Mouse (Mus musculus) urinary bladder, postnatal 0 days (tissue): Measurements from ENCODE around the gene Bag6. TPM values are rescaled to one million over a fixed set of nuclear protein-coding genes. Genes with fewer than 3 reads are reported as not detected.

Experiments used
- polyA plus RNA-seq: library from polyadenylated mRNA; unstranded; fragments of >200 nt; fragmentation: Nextera tagmentation; extraction: Ambion mirVana; gene quantifications from 2 replicates; pipeline ENCODE4 v1.2.1, GENCODE M21; 2015

The Bag6 gene
- 28.9 and 35.6 TPM in 2 replicates for polyA plus RNA-seq

DNA sequence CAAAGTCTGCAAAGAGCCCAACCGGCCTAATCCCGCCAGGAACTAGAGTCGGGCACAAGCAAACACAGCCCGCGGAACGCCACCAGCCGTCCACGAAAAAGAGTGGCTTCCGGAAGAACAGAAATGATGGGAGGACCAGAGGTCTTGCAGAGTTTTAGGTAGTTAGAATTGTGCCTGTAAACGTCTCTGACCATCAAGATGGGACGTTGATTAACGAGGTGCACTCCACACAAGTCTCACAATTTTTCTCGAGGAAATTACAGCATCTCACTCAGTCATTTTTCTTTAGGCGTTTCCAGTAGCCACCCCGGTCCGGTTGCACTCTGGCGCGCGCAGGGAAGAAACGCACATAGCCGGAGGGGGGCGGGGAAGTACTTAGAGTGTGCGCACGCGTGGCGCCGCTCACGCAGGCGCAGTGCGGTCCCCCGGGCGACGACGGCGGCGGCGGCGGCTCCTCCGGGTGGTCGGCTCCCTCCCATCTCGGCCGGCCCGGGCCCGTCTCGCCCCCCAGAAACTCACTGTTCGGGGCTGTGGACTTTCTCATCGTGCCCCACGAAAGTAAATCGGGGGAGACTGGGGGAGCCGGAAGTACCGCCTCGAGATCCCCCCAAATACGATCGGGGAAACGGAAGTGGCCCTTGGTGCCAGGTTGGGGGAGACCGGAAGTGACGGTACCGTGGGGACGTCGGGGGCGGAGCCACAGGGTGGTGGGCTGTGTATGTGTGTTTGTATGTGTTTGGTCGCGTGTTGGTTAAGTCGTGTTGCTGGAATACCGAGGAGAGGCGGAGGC is at the start of gene Bag6:
Gene Bag6 (plus strand): TSS at position 378 of the 790 bp plus-strand sequence.

DNA sequence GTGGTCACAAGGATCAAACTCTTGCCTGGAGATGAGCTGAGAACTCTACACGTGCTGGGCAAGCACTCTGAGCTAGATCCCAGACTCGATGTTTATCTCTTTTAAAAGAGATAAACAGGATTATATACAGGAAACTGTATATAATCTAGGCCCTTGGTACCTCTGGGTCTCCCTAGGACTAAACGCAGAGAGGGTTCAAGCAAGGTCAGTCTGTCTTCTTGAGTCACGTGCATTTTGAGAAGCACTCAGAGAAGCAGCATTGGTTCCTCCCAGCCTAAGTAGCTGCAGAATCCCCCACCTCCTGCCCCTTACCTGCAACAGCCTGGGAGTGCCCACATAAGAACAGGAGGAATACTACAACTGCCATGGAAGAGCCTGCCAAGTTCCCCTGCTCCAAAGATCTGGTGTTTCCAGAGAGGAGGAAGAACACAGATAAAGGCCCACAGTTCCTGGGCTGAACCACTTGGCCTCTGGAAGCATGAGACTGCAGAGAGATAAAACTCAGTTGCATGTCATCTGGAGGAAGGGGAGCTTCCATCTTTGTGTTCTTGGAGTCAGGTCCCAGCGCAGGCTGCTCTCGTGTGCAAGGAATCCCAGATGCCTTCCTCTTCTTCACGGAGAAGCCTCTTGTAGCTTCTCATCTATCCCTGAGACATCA is 49.6 kb upstream of the Bag6 start, which contains the start of gene Ly6g6f:
Gene Ly6g6f (minus strand): TSS at position 403 of the 658 bp plus-strand sequence.

DNA sequence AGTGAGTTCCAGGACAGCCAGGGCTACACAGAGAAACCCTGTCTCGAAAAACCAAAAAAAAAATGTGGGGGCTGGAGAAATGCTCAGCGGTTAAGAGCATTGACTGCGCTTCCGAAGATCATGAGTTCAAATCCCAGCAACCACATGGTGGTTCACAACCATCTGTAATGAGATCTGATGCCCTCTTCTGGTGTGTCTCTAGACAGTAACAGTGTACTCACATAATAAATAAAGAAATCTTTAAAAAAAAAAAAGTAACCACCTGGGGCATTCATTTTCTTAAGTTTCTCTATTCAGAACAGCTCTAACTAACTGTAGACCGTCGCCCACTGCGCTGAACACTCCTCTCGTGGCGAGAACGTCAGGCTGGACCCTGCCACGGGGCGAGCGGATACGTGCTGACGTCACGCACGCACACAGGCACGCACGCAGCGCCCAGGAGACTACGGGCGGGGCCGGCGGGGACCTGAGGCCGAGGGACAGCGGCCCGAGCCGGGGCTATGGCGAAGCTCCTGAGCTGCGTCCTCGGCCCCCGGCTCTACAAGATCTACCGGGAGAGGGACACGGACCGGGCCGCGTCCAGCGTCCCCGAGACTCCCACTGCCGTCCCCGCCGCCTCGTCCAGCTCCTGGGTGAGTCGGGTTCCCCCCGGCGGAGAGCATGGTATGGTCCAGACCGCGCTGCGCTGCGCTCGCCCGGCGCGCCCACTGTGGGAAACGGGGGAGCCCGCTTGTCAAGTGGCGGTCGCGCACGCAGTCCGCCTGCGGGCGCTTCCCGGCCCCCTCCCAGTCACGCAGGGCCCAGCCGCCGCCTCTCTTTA is 45.9 kb upstream of the Bag6 start, which contains the start of gene Abhd16a:
Gene Abhd16a (plus strand): TSS at position 439 of the 820 bp plus-strand sequence.

DNA sequence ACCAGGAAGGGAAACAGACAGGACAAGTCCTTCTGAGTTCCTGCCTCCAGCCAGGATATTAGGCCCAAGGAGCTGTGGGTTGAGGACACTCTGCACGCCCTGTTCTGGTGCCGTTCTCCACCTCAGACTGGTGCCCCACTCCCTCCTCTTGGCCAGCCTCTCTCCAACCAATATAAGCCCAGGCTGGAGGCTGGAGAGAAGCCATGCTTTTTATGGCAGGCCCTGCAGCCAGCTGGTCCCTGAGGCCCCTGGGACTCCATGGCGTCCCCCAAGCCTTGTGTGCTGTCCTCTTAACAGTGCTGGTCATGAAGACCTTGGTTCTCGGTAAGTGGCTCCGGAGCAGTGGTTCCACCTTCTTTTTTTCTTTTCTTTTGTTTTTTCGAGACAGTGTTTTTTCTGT is 26.9 kb upstream of the Bag6 start, which contains the start of gene Ly6g5c:
Gene Ly6g5c (plus strand): TSS at position 183 of the 400 bp plus-strand sequence.

DNA sequence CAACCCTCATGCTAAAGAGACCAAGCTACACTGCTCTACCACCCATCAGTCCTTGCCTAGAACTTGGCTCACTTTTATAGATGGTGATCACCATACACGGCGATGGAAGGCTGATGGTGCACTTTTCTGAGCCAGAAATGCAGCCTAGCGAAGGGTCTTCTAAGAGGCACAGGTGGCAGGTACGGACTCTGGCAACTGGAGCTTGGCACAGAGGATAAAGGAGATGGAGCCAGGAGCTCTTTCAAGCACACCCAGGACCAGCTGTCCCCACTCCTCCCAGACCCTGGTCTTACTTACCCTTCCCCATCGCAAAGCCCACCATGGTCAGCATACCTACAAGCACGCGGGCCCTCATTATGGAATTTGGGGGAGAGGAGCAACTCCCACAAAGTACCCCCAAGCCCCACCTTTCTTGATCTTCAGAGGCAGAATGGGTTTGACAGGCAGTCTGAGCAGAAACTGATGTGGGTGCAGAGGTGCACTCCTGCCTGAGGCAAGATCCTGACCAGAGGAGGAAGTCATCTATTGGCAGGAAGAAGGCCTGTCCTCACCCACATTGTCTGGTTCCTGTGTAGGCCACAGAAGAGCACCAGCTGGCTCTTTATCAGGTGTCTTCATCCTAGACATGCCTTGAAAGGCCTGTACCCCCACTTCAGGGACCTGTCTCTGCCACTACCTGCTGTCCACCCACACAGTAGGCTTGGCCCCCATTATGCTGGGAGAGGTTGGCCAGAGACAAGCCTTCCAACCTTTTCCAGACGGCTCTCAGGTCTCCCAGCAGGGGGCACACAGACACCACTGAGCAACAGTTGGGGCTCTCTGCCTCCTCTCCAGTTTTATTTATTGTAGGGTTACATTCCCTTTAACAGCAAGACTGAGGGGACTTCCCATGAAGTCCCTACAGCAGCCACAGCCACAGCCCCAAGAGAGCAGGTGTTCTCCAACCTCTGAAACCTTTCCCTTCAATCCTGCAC is 19.6 kb upstream of the Bag6 start, which contains the start of gene Ly6g5b:
Gene Ly6g5b (minus strand): TSS at position 383 of the 974 bp plus-strand sequence.

DNA sequence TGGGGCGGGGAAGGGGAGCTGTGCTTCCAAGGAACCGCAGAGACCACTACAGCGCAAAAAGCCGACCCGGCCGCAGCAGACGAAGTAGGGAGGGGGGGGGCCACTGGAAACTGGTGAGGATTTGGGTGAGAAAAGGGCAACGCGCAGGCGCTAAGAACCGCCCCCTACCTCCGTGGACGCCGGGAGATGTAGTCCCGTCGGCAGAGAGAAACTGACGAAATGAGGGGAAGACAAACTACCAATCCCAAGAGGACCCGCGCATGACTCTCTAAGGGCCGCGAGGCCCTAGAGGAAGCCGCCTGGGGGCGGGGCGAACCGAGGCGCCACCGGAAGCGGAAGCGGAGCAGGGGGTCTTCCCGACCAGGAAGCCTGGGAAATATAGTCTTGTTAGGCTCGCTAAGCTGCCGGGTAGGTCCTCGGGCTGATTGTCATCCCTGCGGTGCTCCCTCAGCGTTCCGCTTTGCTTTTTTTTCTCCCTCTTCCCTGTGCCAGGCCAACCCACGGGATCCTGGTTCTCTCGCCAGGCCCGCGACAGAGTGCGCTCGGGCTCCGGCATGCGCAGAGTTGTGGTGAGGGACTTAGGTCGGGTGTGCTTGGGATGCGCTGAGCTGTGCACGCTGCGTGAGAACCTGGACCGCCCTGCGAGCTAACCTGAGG is 13.7 kb upstream of the Bag6 start, which contains the start of gene Gpank1:
Gene Gpank1 (plus strand): TSS at position 313 of the 657 bp plus-strand sequence.

DNA sequence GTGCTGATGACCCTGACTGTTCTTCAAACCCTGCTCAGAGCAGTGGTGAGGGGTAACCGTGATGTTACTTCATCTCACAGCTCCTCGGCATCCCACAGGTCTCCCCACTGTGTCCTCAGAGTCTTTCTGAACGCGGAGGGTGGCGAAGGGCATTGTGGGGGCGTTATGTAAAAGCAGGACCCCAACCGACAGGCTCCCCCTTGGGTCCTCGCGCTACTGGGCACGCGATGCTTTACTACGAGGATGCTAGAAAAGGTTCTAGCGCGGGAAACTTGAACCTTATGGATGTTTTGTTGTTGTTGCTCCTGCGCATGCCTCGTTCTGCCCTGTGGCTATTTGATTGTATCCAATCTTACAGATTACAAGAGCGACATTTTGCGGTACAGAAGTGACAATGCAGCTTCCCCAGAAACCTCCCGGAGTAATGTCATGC is 13.1 kb upstream of the Bag6 start, which contains the start of gene Csnk2b:
Gene Csnk2b (minus strand): TSS at position 183 of the 433 bp plus-strand sequence.

DNA sequence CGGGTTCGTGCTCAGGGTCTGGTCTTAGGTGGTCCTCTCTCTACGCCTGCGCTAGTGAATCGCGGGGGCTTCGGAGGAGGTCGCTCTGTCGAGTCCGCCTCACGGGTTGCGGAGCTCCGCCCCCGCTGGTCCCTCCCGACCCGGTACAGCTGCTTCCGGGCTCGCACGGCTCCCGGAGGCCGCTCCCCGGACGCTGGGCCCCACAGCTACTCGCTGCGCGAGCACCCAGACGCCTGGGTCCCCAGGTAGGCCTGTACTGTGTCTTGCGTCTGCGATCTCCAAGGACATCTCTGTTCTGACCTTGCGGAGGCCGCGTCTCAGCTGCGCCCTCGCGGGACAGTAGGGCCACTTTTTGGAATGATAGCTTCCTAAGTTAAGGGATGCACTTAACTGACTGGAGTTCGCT is 8.8 kb upstream of the Bag6 start, which contains the start of gene D17H6S53E:
Gene D17H6S53E (plus strand): TSS at position 168 of the 406 bp plus-strand sequence.

DNA sequence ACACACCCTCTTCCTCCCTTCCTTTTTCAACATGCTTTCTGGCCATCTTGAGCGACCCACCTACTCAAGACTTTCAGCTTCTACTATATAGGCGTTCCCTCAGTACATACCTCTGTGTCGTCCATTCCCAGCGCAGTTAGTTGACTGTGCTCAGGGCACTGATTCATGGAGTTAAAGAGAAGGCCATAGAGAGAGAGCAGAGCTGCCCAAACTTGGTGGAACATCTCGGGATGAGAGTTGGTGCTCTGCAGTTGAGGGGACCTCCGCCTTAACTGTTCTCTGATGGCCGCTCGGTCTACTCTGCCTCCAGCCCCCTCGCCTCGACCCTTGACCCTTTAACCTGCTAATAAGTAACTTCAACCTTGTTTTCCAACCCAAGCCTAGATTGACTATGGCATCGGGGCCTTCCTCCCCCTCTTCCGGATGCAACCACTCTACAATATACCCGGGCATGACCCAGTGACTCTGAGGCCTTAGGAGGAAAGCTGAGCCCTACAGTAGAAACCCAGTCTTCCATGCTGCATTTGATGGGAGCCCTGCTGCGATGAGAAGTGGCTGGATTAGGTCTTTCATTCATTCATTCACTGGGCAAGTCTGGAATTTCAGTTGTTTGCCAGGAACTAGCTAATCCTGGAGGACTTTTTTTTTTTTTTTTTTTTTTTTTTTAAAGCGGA is 3.3 kb upstream of the Bag6 start, which contains the start of gene Apom:
Gene Apom (minus strand): TSS at position 551 of the 674 bp plus-strand sequence.

DNA sequence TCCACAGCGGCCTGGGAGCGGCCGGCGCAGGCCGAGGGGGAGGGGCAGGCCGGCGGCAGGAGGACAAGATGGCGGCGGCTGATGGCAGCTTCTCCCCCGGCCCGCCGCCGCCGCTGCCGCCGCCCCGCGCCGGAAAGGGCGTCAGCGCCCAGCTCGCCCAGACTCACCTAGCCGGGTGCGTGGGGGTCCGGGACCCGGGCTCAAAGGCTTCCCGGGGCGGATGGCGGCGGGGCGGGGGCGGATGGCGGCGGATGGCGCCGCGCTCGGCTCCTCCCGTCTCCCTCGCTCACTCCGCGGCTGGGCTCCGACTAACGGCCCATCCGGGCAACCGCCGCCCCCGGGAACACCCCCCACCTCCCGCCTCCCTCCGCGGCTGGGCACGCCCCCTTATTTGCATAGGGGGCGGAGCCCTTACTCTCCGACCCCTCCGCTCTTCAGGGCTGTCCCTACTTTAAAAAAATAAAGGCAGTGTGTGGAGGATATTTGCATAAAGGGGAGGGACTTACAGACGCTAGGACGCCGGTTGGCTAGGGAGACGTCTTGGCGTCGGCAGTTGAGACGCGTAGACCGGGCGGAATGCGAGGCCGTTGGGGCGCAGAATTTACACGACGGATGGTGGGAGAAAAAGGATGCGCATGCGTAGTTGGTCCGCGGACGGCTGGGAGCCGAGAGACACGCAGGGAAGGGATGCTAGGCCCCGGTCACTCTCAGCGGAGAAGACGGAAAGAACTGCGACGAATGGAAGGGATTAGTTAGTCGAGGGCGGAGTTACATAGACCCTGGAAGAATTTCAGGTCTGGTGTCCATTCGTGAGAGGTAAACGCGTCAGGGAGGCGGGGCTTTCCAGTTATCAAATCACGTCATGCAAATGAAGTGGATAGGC is 29.8 kb downstream of the Bag6 start, which contains the start of gene Prrc2a:
Gene Prrc2a (minus strand): TSS at position 330 of the 883 bp plus-strand sequence.

DNA sequence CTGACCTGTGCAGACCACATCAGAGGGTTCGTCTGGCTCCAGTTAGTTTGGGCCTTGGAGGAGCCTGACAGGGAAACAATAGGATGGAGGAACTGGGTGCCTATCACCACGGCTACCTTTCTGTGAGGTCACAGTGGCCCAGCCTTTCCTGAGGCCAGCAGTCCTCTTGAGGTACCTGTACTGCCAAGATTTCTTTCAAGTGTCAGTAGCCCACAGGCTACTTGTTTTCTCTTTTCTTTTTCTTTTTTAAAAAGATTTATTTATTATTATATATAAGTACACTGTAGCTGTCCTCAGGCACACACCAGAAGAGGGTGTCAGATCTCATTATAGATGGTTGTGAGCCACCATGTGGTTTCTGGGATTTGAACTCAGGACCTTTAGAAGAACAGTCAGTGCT is 41.0 kb downstream of the Bag6 start, which contains the start of gene Aif1:
Gene Aif1 (minus strand): TSS at position 101 of the 400 bp plus-strand sequence.

DNA sequence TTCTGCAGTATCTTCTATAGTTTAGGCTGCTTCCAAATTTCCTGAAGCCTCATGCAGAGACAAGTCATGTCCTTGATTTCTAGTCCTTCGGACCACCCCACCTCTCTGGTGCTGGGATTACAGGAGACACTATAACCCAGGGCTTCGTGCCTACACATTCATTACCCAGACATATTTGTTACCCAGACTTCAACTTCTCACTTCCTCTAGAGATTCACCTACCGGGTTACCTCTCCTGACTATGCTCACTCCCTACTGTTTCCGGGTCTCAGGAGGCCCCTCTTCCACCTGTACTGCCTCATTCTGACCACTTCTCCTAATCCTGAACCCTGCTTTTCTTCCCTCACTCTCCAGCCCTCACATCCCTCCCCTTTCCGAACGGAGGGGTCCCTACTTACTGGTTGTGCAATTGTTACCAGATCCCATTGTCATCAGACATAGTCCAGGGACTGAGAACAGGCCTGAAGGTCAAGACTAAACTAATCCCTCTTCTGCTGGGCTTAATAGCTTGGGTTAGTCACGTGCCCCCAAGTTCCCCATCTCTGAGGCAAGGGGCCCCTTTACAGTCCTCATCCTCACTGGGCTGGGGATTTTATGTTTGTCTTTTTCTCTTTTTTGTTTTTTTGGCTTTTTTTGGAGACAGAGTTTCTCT is 53.1 kb downstream of the Bag6 start, which contains the start of gene Lst1:
Gene Lst1 (minus strand): TSS at position 481 of the 652 bp plus-strand sequence.

DNA sequence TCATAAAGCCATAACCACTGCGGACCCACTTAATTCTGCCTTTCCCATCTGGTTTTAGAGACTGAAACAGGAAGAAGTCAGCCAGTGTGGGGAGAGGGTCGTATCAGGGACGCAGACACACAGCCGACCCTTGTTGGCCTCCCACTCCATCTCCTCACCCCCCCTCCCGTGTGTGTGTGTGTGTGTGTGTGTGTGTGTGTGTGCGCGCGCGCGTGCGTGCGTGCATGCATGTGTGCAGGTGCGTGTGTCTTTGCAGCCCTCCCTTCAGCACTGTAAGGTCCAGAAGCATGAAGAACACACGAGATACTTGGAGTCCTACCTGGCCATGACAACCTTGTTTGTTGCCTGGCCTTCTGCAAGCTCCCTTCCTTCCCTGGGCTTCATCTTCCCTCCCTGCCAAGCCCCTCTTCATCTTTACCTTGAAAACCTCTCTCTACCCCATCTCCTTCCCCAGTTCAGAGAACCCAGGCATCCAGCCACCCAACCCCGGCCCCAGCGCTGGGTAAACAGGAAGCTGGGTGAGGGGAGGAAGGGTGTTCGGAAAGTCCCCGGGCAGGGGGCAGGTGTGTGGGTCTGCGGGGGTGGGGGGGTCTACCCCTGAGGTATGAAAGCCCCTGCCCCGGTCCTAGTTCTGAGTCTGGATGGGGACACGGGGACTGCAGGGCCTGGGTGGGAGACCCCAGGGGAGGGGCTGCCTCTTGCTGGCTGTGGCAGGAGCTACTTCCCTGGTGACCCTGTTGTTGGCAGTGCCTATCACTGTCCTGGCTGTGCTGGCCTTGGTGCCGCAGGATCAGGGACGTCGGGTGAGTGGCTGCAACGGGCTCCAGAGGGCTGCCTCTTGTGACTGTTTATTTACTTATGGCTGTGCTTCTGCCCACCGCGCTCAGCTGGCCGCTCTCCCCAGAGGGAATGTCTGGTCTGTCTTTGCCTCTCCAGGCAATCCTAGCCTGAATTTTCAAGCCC is 59.2 kb downstream of the Bag6 start, which contains the start of gene Ltb:
Gene Ltb (plus strand): TSS at position 559 of the 963 bp plus-strand sequence.

